Mouse (Mus musculus): Measurements from ENCODE around the gene Adcy5.

DNA sequence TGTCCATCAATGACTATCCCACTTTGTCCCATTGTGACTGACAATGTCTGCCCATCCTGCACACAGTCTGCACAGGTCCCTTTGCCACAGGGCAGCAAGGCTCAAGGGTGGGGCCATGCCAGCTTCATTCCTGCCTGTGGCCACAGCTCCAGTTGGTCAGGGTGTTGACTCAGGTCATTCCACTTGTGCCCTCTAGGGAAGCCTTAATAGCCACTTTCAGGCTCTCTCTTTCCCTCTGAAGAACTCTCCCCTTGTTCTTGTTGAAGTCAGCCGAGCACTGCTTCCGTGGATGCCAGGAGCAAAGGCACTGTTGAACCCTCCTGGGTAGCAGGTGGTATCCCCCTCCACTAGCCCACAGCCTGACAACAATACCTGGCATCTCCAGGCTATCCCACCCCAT, 127.8 kb downstream of the Adcy5 start:
- TF ChIP-seq CTCF (IDR thresholded peaks at IDR 0.05; ENCODE audit: control insufficient read depth, insufficient read depth, insufficient replicate concordance, low read depth, low read length) = no peak
- TF ChIP-seq POLR2A (IDR thresholded peaks at IDR 0.05; ENCODE audit: control insufficient read depth, low read depth, low read length) = no peak
